ENCODE assay signal across 8 mouse cellular contexts in the genomic region with DNA sequence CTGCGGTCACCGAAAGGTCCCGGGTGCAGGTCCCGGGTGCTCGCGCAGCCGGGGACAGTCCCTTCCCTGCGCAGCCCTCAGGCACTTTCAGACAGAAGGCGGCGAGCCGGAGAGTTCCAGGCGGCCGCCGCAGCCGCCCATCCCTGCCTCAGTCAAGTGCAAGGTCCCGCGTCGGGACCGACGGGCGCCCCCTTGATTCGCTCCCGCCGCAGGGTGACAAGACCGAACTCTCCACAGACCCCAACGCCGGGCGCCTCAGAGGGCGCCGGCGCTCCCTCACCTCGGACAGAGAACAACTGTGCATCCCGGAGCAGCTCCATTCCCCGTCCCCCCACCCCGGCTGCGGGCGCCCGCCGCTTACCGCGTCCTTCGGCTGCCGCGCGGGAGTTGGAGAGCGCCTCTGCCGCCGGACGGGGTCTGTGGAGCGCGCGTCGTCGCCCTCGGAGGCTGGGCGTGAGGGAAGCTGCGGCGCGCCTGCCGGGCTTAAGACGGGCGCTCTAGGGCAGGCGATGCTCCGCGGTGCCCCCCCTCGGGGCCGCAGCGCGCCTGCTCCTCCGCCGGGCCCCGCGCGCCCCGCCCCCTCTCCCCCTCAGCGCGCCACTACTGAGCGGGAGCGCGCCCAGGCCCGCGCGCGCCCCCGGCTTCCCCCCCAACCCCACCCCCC. TPM values are rescaled to one million over a fixed set of nuclear protein-coding genes. Genes with fewer than 3 reads are reported as not detected.
DNase-seq lines count a peak whose midpoint lies in the region; ATAC-seq lines count a peak whose summit lies in the region.

Gene Ugt8a (minus strand): TSS at position 528 of the 664 bp plus-strand sequence.

- DNase-seq in cerebellum, adult 18-20 months, result peak; percentile 5 to 18
- no peak for DNase-seq in cerebellum, adult 11 months
- peak; percentile 8 to 45 for DNase-seq in spleen, postnatal 10 days (ENCODE audit: low spot score in 2 of 2)
- DNase-seq in spleen, postnatal 36 days (ENCODE audit: low spot score in 2 of 2), result no peak
- DNase-seq in layer of hippocampus, postnatal 36 days, result peak; percentile 23 to 28
- DNase-seq in midbrain, embryonic 14.5 days, result peak; percentile 85
- no peak for DNase-seq in T-cell, adult 2 months (ENCODE audit: low spot score)

- H3K9ac ChIP-seq in midbrain, embryonic 14.5 days (replicated peaks; ENCODE audit: low read length), result peak within 1 kb of the TSS; percentile 66

- peak within 1 kb of the TSS; percentile 90 for H3K4me2 ChIP-seq in midbrain, embryonic 14.5 days (ENCODE audit: low read length)

- H3K36me3 ChIP-seq in midbrain, embryonic 14.5 days (ENCODE audit: control insufficient read depth, insufficient read depth, low read length), result no peaks in the 10 kb centered on the region

- H3K9me3 ChIP-seq in midbrain, embryonic 14.5 days (ENCODE audit: control insufficient read depth, low read length), result no peaks in the 10 kb centered on the region

- peak; percentile 55 for ATAC-seq in granulocyte monocyte progenitor cell, adult 5-6 weeks (replicated peaks; ENCODE audit: poor library complexity, severe bottlenecking)
- ATAC-seq in midbrain, embryonic 14.5 days (ENCODE audit: low FRiP score, low TSS enrichment), result peak; percentile 89

- H3K4me1 ChIP-seq in midbrain, embryonic 14.5 days (ENCODE audit: control insufficient read depth, insufficient read depth, low read length), result 0 out of 2 replicates have a peak, but pooled peaks cover 7% of the 10 kb centered on the region

- under 1% methylated on average over 74 of the region's 85 CpGs for WGBS in midbrain, embryonic 14.5 days

- H3K27me3 ChIP-seq in midbrain, embryonic 14.5 days (ENCODE audit: control insufficient read depth, insufficient read depth, low read length), result no peaks in the 10 kb centered on the region

- H3K27ac ChIP-seq in midbrain, embryonic 14.5 days (replicated peaks; ENCODE audit: low read depth, low read length), result peak within 1 kb of the TSS; percentile 45; the same call in 1 of the 2 replicates

- H3K4me3 ChIP-seq in midbrain, embryonic 14.5 days (replicated peaks; ENCODE audit: low read depth, low read length), result peak within 1 kb of the TSS; percentile 68

RNA-seq across cellular contexts. Expression of gene Ugt8a, which starts in this region (rescaled TPM):
- 1.4 TPM in 1 of 2 replicates, not detected in the other for total RNA-seq in granulocyte monocyte progenitor cell, adult 5-6 weeks (2014; fragmentation: Nextera tagmentation)
- total RNA-seq in granulocyte monocyte progenitor cell, adult 5-6 weeks (2017), result 0.46 TPM in 1 of 2 replicates, not detected in the other
- 10 to 100 TPM; 53.0 to 53.9 TPM for total RNA-seq in layer of hippocampus, postnatal 36 days (2021)
- polyA plus RNA-seq in midbrain, embryonic 14.5 days (2014; fragmentation: Nextera tagmentation; extraction: Ambion mirVana), result 3.3 and 4.2 TPM in 2 replicates

Comparison
In these comparisons a context has a peak if more than half of its experiments do, and no peak if none do; other contexts are left out.
1. RNA of gene Ugt8a (total RNA-seq): 53.0 to 53.9 TPM in layer of hippocampus, postnatal 36 days; 0.46 to 1.4 TPM in granulocyte monocyte progenitor cell, adult 5-6 weeks; every median in the first group is over 10 times any median in the second.
2. DNase-seq: peak in cerebellum, adult 18-20 months (2 of 2), spleen, postnatal 10 days (2 of 2), layer of hippocampus, postnatal 36 days (2 of 2) and midbrain, embryonic 14.5 days (single experiment); none in cerebellum, adult 11 months (single experiment), spleen, postnatal 36 days (0 of 2) and T-cell, adult 2 months (single experiment).